Mouse (Mus musculus): ENCODE results near the gene Adam11. TPM values are rescaled to one million over a fixed set of nuclear protein-coding genes. Genes with fewer than 3 reads are reported as not detected.
A peak's percentile ranks its signal among the peaks of the same experiment; 100 is the strongest.

The Adam11 gene
- polyA plus RNA-seq, 1 experiment, result not detected

DNA sequence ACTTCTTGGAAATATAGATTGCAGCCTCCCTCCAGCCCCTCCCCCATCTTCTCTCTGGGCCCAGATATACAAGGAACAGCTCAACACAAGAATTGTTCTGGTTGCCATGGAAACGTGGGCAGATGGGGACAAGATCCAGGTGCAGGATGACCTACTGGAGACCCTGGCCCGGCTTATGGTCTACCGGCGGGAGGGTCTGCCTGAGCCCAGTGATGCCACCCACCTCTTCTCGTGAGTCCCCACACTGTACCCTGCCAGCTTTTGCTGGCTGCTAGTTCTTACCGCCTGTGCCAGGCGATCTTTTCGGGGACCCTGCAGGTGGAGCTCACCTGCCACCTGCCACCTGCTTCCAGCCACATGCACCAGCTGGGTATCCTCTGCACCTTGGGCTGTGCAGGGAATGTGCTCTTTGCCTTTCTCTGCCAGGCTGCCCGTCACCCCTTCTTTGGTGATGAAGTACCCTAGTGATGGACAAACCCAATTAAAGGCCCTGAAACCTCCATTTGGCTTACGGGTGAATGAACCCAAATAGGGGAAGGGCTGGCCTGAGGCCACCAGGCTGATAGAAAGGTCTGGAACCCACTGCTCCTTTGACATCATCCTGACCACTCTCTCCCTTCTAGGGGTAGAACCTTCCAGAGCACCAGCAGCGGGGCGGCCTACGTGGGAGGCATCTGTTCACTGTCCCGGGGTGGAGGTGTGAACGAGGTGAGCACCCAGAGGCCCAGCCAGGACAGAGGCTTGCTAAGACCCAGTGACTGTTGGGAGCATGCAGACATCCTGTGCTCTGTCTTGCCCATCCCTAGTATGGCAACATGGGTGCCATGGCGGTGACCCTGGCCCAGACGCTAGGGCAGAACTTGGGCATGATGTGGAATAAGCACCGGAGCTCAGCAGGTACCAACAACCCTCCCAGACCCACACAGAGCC, 11.8 kb downstream of the Adam11 start:
- Histone ChIP-seq H3K4me1 (ENCODE audit: control insufficient read depth, insufficient read depth, low read length) (peaks cover 27% of the 10 kb centered on the region), H3K4me3 (ENCODE audit: insufficient read depth, low read depth, low read length) (no peak overlapping the region), H3K27ac (ENCODE audit: insufficient read depth, low read depth, low read length) (no peak overlapping the region)
- WGBS, result 69% methylated on average over 18 of the region's 18 CpGs
- TF ChIP-seq CTCF (IDR thresholded peaks at IDR 0.05; ENCODE audit: insufficient read depth, low read depth, low read length) (no peak), POLR2A (IDR thresholded peaks at IDR 0.05; ENCODE audit: insufficient read depth, low read depth, low read length) (no peak)

DNA sequence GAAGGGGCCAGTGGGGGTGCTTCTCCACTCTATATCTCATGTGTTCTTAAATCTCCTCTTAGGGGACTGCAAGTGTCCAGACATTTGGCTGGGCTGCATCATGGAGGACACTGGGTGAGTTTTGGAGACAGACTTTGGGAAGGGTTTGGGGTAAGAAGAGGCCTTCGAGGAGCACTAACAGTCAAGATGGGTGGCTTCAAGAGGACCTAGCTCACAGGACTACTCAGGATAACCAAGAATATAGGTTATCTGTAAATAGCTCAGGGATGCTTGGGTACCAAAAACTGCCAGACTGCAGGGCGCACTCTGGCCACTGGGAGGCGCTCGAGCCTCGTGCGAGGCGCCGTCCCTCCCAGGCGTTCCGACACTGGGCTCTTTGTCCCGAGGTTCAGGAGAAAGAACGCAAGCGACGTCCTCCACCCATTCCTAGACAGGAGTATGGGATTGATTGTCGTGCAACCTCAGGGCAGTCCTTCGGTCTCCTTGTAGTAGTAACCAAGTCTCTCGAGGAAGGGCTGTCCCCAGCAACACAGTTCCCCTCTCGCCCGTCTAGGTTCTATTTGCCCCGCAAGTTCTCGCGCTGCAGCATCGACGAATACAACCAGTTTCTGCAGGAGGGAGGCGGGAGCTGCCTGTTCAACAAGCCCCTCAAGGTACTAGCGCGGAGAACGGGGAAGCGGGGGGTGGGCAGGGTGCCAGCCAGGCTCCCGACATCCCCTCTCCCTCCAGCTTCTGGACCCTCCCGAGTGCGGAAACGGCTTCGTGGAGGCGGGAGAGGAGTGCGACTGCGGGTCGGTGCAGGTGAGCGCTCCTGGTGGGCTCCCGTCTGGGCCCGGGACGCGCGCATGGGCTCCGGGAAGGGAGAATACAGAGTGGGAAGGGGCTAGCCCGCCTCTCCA, 12.7 kb downstream of the Adam11 start:
- Histone ChIP-seq H3K27ac (ENCODE audit: insufficient read depth, low read depth, low read length) (peak overlapping the region; percentile 4; the same call in 1 of the 2 replicates), H3K4me1 (ENCODE audit: control insufficient read depth, insufficient read depth, low read length) (peaks cover 27% of the 10 kb centered on the region), H3K4me3 (ENCODE audit: insufficient read depth, low read depth, low read length) (peak overlapping the region; percentile 50)
- TF ChIP-seq CTCF (IDR thresholded peaks at IDR 0.05; ENCODE audit: insufficient read depth, low read depth, low read length) (peak; percentile 97), POLR2A (IDR thresholded peaks at IDR 0.05; ENCODE audit: insufficient read depth, low read depth, low read length) (no peak)
- whole genome bisulfite sequencing, result under 1% methylated on average over 46 of the region's 46 CpGs

DNA sequence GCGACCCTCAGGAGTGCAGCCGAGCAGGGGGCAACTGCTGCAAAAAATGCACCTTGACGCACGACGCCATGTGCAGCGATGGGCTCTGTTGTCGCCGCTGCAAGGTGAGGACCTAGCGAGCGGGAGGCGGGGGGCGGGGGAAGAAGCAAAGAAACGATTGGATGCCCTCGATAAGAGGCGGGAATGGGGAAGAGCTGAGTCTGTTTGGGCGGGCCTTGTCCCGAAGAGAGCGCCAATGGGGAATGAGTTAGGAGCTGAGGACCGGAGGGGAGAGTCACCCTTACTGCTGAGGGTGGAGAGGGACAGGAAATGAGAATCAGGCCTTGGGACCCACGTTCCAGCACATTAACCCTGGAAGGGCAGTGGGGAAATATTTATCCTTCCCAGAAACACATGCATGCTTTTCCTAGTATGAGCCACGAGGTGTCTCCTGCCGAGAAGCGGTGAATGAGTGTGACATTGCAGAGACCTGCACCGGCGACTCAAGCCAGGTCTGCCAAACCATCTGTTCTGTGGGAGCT, 13.4 kb downstream of the Adam11 start:
- 1% methylated on average over 25 of the region's 25 CpGs for WGBS
- H3K4me1 ChIP-seq (ENCODE audit: control insufficient read depth, insufficient read depth, low read length), result peaks cover 27% of the 10 kb centered on the region
- TF ChIP-seq POLR2A (IDR thresholded peaks at IDR 0.05; ENCODE audit: insufficient read depth, low read depth, low read length) (no peak), CTCF (IDR thresholded peaks at IDR 0.05; ENCODE audit: insufficient read depth, low read depth, low read length) (no peak)

DNA sequence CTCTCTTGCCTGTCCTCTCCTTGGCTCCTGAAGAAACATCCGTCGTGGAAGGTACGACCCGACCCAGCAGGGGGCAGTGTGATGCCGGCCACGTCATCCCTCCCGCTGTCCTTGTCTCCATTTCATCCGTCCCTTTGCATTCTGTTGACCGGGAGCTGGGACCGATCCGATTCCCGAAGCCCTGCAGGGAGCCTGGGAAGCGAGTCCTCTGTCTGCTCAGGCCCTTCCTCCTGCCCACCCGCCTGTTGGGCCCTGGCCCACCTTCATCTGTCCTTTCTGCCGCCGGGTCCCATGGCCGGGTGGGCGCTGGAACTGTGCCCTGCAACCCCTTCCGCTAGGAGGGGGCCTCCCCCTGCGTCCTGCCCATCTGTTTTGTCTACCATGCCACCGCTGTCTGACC, 16.4 kb downstream of the Adam11 start:
- no peak overlapping the region for H3K4me3 ChIP-seq (ENCODE audit: insufficient read depth, low read depth, low read length)

More for the DNA sequence above, 13.4 kb downstream of the Adam11 start:
- Histone ChIP-seq H3K4me3 (ENCODE audit: insufficient read depth, low read depth, low read length) (peak overlapping the region; percentile 50), H3K27ac (ENCODE audit: insufficient read depth, low read depth, low read length) (0 out of 2 replicates have a peak overlapping the region, but pooled peaks have one; percentile 4)

DNA sequence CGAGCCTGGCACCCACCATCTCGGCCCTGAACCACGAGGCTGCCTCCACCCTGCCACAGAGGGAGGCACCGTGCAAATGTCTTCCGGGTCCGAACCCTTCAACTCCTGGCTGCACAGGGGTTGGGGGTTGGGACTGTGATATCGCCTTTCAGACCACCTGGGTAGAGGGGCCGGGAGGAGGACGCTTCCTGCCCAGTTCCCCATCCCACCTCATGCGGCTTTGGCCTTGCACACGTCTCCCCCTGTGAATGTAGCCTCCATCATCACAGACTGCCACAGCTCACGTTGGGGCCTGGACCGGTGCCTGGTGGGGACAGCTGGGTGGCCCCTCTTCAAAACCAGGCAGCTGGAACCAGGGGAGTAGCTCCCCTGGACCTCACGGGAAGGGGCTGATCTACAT, 16.9 kb downstream of the Adam11 start:
- H3K4me3 ChIP-seq (ENCODE audit: insufficient read depth, low read depth, low read length), result no peak overlapping the region
- WGBS, result 72% methylated on average over 14 of the region's 14 CpGs
- no peak for TF ChIP-seq CTCF (IDR thresholded peaks at IDR 0.05; ENCODE audit: insufficient read depth, low read depth, low read length)
- TF ChIP-seq POLR2A (IDR thresholded peaks at IDR 0.05; ENCODE audit: insufficient read depth, low read depth, low read length), result no peak
- peaks cover 11% of the 10 kb centered on the region; the same call in 1 of the 2 replicates for H3K4me1 ChIP-seq (ENCODE audit: control insufficient read depth, insufficient read depth, low read length)
- no peak overlapping the region for H3K27ac ChIP-seq (ENCODE audit: insufficient read depth, low read depth, low read length)

More for the DNA sequence above, 16.4 kb downstream of the Adam11 start:
- TF ChIP-seq CTCF (IDR thresholded peaks at IDR 0.05; ENCODE audit: insufficient read depth, low read depth, low read length) (peak; percentile 16; the same call in 1 of the 2 replicates), POLR2A (IDR thresholded peaks at IDR 0.05; ENCODE audit: insufficient read depth, low read depth, low read length) (no peak)
- WGBS, result 28% methylated on average over 21 of the region's 21 CpGs
- H3K4me1 ChIP-seq (ENCODE audit: control insufficient read depth, insufficient read depth, low read length), result peaks cover 11% of the 10 kb centered on the region; the same call in 1 of the 2 replicates
- H3K27ac ChIP-seq (ENCODE audit: insufficient read depth, low read depth, low read length), result no peak overlapping the region

DNA sequence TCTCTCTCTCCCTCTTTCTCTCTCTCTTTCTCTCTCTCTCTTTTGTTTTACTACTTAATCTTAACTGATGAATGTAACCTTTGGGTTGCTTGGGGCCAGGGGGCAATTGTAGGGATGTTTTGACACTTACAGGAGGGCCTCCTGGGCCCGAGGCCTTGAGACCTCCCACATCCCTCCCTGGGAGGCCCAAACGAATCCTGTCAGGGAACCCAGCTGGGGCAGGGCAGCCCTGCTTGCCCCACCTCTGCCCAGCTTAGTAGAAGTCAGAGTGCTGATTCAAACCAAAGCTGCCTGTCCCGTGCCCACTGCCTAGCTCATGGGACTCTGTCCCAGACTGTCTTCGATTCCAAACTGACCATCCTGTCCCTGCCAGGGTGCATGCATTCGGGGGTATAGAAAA, 17.4 kb downstream of the Adam11 start:
- TF ChIP-seq CTCF (IDR thresholded peaks at IDR 0.05; ENCODE audit: insufficient read depth, low read depth, low read length) (no peak), POLR2A (IDR thresholded peaks at IDR 0.05; ENCODE audit: insufficient read depth, low read depth, low read length) (no peak)
- Histone ChIP-seq H3K4me1 (ENCODE audit: control insufficient read depth, insufficient read depth, low read length) (peaks cover 11% of the 10 kb centered on the region; the same call in 1 of the 2 replicates), H3K27ac (ENCODE audit: insufficient read depth, low read depth, low read length) (no peak overlapping the region), H3K4me3 (ENCODE audit: insufficient read depth, low read depth, low read length) (no peak overlapping the region)
- 75% methylated on average over 5 of the region's 5 CpGs for WGBS

DNA sequence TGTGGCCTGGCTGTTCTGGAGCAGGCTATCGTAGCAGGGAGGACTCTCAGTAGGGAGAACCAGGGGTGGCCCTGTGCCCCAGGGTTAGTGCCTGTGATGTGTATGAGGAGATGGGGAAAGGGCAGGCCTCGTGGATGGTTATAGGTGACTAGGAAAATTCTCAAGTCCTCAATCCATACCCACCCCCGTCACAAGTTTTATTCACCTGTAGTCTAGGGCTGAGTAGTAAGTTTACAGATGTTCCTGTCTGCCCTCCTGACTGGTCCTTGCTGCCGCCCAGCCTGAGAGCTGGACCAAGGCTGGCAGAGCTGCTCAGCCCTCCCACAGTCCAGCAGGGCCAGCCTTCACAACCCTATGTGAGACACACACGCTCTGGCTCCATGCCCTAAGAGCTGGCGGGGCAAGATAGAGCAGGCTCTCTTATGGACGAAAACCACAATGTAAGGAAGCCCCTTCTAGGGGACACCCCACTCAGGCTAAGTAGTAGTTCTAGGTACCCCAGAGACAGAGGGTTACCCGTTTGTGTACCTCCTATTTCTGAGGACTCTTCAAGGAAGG, 17.9 kb downstream of the Adam11 start:
- WGBS, result 91% methylated on average over 8 of the region's 8 CpGs
- Histone ChIP-seq H3K4me1 (ENCODE audit: control insufficient read depth, insufficient read depth, low read length) (peaks cover 9% of the 10 kb centered on the region; the same call in 1 of the 2 replicates), H3K4me3 (ENCODE audit: insufficient read depth, low read depth, low read length) (no peak overlapping the region), H3K27ac (ENCODE audit: insufficient read depth, low read depth, low read length) (no peak overlapping the region)
- TF ChIP-seq POLR2A (IDR thresholded peaks at IDR 0.05; ENCODE audit: insufficient read depth, low read depth, low read length) (no peak), CTCF (IDR thresholded peaks at IDR 0.05; ENCODE audit: insufficient read depth, low read depth, low read length) (no peak)

DNA sequence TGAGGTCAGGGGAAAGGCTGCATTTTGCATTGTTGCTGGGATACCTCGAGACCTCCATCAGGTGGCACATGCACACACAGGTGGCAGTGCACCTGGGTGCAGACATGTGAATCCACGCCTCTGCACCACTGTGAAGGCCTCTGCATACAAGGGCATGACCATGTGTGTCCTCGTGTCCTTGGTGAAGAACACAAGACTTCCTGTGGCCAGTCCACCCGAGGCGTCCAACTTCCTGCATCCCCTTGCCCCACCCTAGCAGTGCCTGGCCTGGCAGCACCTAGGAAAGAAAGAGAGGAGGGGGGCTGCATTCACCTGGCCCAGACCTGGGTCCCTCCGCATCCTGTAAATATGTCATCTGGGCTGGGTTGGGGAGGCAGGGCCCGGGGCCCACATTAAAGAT, 18.6 kb downstream of the Adam11 start:
- TF ChIP-seq POLR2A (IDR thresholded peaks at IDR 0.05; ENCODE audit: insufficient read depth, low read depth, low read length) (no peak), CTCF (IDR thresholded peaks at IDR 0.05; ENCODE audit: insufficient read depth, low read depth, low read length) (no peak)
- H3K4me3 ChIP-seq (ENCODE audit: insufficient read depth, low read depth, low read length), result no peak overlapping the region
- peaks cover 4% of the 10 kb centered on the region; the same call in 1 of the 2 replicates for H3K4me1 ChIP-seq (ENCODE audit: control insufficient read depth, insufficient read depth, low read length)
- H3K27ac ChIP-seq (ENCODE audit: insufficient read depth, low read depth, low read length), result no peak overlapping the region
- 77% methylated on average over 7 of the region's 7 CpGs for WGBS
